Mouse (Mus musculus) lung, postnatal 0 days (tissue): ENCODE measurements around the gene Nr1h3. TPM values are rescaled to one million over a fixed set of nuclear protein-coding genes. Genes with fewer than 3 reads are reported as not detected.

Experiments
- ATAC-seq: fragments of 200-750 bp; cut with Nextera tagmentation; 2 replicates; pipeline ENCODE4 v1.8.0; 2017; ENCODE audit warnings: moderate library complexity
- DNase-seq: peaks from one replicate; pipeline ENCODE4 v3.0.0-alpha.2; 2016; ENCODE audit warnings: low spot score
- H3K27ac ChIP-seq: fragments of 300-500 bp; sonication (generic); 2 replicates; pipeline ENCODE4 v1.5.1; 2014; ENCODE audit warnings: antibody characterized with exemption, mild to moderate bottlenecking, low read length, mixed read lengths
- H3K27me3 ChIP-seq: fragments of 300-500 bp; sonication (generic); replicated peaks from 2 replicates; pipeline ENCODE4 v1.6.1; 2014; ENCODE audit warnings: low read length, mixed read lengths; ENCODE audit not compliant: insufficient read depth
- H3K36me3 ChIP-seq: fragments of 300-500 bp; sonication (generic); 2 replicates; pipeline ENCODE4 v1.6.1; 2014; ENCODE audit warnings: low read length, mixed read lengths; ENCODE audit not compliant: insufficient read depth
- H3K4me1 ChIP-seq: fragments of 300-500 bp; sonication (generic); 2 replicates; pipeline ENCODE4 v1.6.1; 2014; ENCODE audit warnings: antibody characterized with exemption, low read depth, low read length, mixed read lengths; ENCODE audit not compliant: insufficient read depth
- H3K4me2 ChIP-seq: fragments of 300-500 bp; sonication (generic); replicated peaks from 2 replicates; pipeline ENCODE4 v1.6.1; 2014; ENCODE audit warnings: low read depth, mild to moderate bottlenecking, low read length, moderate library complexity, mixed read lengths
- H3K4me3 ChIP-seq: fragments of 300-500 bp; sonication (generic); 2 replicates; pipeline ENCODE4 v1.5.1; 2014; ENCODE audit warnings: low read depth, low read length
- H3K9ac ChIP-seq: fragments of 300-500 bp; sonication (generic); replicated peaks from 2 replicates; pipeline ENCODE4 v1.6.1; 2014; ENCODE audit warnings: low read depth, mild to moderate bottlenecking
- H3K9me3 ChIP-seq: fragments of 300-500 bp; sonication (generic); 2 replicates; pipeline ENCODE4 v1.6.1; 2016; ENCODE audit warnings: low read length, mixed read lengths
- CTCF ChIP-seq: IDR thresholded peaks from 2 replicates; pipeline ENCODE4 v1.5.1; 2016; ENCODE audit warnings: antibody characterized with exemption, mild to moderate bottlenecking
- EP300 ChIP-seq: IDR thresholded peaks from 2 replicates; pipeline ENCODE4 v1.6.1; 2016; ENCODE audit warnings: antibody characterized with exemption, mild to moderate bottlenecking, control low read depth
- WGBS: fragments of 180-500 bp; shearing (Covaris S2); extraction: QIAGEN DNeasy Blood & Tissue Kit; methylation state at CpG from one replicate; pipeline ENCODE4 v1.1.7; 2014; 5-methylcytosine and 5-hydroxymethylcytosine counted together
- polyA plus RNA-seq: library from polyadenylated mRNA; unstranded; fragments of >200 nt; fragmentation: Nextera tagmentation; extraction: Ambion mirVana; gene quantifications from 2 replicates; pipeline ENCODE4 v1.2.1, GENCODE M21; 2015

Gene Nr1h3
- polyA plus RNA-seq, 1 experiment from 2014 or later: 31.0 TPM

DNA sequence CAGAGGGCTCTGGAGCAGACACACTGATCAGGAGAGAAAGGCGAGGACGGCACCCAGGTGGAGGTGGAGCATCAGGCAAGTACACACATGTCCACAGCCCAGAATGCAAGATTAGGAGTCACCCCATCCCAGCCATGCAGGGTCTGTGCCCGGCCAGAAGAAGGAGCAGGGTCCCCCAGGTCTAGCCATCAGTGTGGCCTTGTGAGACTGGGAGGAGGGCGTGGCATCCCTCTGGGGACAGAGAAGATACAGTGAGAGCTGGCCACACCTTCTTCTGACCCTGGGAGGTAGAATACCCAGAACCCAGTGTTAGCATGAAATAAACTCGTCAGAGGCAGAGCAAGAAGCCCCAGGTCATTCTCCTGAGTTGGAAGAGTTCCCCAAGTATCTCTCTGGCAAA is 63.3 kb downstream of the Nr1h3 start:
- Histone ChIP-seq H3K4me1 (no peaks in the 10 kb centered on the region), H3K27ac (no peak overlapping the region), H3K4me2 (no peak overlapping the region), H3K9me3 (no peaks in the 10 kb centered on the region), H3K4me3 (no peak overlapping the region), H3K27me3 (no peaks in the 10 kb centered on the region), H3K36me3 (peaks cover 13% of the 10 kb centered on the region; the same call in 1 of the 2 replicates), H3K9ac (no peak overlapping the region)
- ATAC-seq (no peak), DNase-seq (no peak)
- no peak for TF ChIP-seq CTCF
- TF ChIP-seq EP300: no peak
- WGBS: 74% methylated on average over 5 of the region's 5 CpGs

GRCm38 (mm10) chr2:91137481-91137880 is 65.2 kb downstream of the Nr1h3 start:
- ATAC-seq (no peak), DNase-seq (no peak)
- no peak overlapping the region for H3K9ac ChIP-seq
- 54% methylated on average over 6 of the region's 6 CpGs for WGBS
- H3K27me3 ChIP-seq: no peaks in the 10 kb centered on the region
- no peak overlapping the region for H3K27ac ChIP-seq
- no peak for TF ChIP-seq EP300
- TF ChIP-seq CTCF: no peak
- H3K4me2 ChIP-seq: no peak overlapping the region
- H3K36me3 ChIP-seq: 0 out of 2 replicates have a peak, but pooled peaks cover 9% of the 10 kb centered on the region
- no peaks in the 10 kb centered on the region for H3K4me1 ChIP-seq
- no peaks in the 10 kb centered on the region for H3K9me3 ChIP-seq
- no peak overlapping the region for H3K4me3 ChIP-seq

DNA sequence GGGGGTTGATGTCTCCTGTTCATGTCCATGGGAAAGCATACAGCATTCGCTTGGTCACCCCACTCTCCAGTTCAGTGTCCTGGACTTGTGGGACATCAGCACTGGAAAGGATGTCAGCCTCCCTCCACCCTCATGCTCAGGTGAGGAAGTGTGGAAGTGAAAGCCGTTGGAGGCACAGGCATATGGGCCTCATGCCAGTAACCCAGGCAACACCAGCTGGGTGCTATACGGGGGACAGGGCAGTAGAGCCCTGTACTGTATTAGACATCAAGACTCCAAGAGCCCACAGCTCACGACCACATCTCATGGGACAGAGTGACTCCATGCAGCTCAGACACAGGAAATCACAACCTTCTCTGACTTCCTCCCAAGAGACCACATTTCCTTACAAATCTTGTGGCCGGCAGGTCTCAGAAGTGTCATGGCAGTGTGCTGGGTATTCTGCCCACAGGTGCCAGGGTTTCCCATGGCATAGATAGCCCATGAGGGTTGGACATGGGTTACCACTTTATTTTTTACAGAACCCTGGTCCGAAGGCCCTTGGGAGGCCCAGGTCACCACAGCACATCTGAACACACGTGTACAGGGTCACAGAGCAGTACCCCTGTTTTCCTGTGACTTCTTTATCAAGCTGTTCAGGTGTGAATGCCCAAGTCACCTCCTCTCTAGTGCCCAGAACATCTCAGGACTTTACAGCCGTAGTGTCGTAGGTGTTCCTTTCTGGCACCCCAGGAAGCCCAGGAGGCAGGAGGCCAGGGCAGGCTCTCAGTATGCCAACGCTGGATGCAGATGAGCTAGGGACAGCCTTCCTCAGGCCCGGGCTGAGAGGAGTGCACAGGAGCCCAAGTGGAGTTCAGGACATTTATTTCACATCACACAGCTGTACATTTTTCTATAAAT is 65.9 kb downstream of the Nr1h3 start:
- Histone ChIP-seq H3K9me3 (no peaks in the 10 kb centered on the region), H3K36me3 (0 out of 2 replicates have a peak, but pooled peaks cover 9% of the 10 kb centered on the region), H3K9ac (no peak overlapping the region), H3K4me3 (no peak overlapping the region), H3K4me1 (no peaks in the 10 kb centered on the region), H3K27me3 (no peaks in the 10 kb centered on the region), H3K27ac (no peak overlapping the region), H3K4me2 (no peak overlapping the region)
- ATAC-seq (no peak), DNase-seq (no peak)
- TF ChIP-seq EP300 (no peak), CTCF (no peak)
- WGBS: 67% methylated on average over 11 of the region's 11 CpGs

Other genes starting within 250 kb of the Nr1h3 start
- gene Rapsn, start 167.2 kb downstream of the Nr1h3 start, polyA plus RNA-seq: 0.84 and 1.8 TPM in 2 replicates
- 181 and 186 TPM in 2 replicates for gene Psmc3, start 148.8 kb downstream of the Nr1h3 start, polyA plus RNA-seq
- 32.6 and 34.4 TPM in 2 replicates for gene Slc39a13, start 132.4 kb downstream of the Nr1h3 start, polyA plus RNA-seq
- gene Spi1, start 120.4 kb downstream of the Nr1h3 start, polyA plus RNA-seq: 23.9 and 24.2 TPM in 2 replicates
- 4.7 and 6.5 TPM in 2 replicates for gene Mybpc3, start 84.7 kb downstream of the Nr1h3 start, polyA plus RNA-seq
- gene Madd, start 19.0 kb downstream of the Nr1h3 start, polyA plus RNA-seq: 7.6 and 10.5 TPM in 2 replicates
- 21.7 and 22.1 TPM in 2 replicates for gene Acp2, start 51 bp upstream of the Nr1h3 start, polyA plus RNA-seq
- gene Ddb2, start 34.1 kb upstream of the Nr1h3 start, polyA plus RNA-seq: 13.6 and 14.1 TPM in 2 replicates
- 31.5 and 34.6 TPM in 2 replicates for gene Pacsin3, start 53.1 kb upstream of the Nr1h3 start, polyA plus RNA-seq
- 57.4 and 64.0 TPM in 2 replicates for gene Arfgap2, start 62.1 kb upstream of the Nr1h3 start, polyA plus RNA-seq
- 27.0 and 38.9 TPM in 2 replicates for gene 1110051M20Rik, start 241.9 kb upstream of the Nr1h3 start, polyA plus RNA-seq